Mouse (Mus musculus): ENCODE data around the gene Hist1h2ag. TPM values are rescaled to one million over a fixed set of nuclear protein-coding genes. Genes with fewer than 3 reads are reported as not detected.
"Not testable (repeated sequence)": the region's sequence is repeated elsewhere in the genome, so short reads cannot be mapped to it uniquely, and the experiment has no call there.

The Hist1h2ag gene
- total RNA-seq (2015) (43.5 and 58.5 TPM in 2 replicates), total RNA-seq (2017) (942 and 986 TPM in 2 replicates)

DNA sequence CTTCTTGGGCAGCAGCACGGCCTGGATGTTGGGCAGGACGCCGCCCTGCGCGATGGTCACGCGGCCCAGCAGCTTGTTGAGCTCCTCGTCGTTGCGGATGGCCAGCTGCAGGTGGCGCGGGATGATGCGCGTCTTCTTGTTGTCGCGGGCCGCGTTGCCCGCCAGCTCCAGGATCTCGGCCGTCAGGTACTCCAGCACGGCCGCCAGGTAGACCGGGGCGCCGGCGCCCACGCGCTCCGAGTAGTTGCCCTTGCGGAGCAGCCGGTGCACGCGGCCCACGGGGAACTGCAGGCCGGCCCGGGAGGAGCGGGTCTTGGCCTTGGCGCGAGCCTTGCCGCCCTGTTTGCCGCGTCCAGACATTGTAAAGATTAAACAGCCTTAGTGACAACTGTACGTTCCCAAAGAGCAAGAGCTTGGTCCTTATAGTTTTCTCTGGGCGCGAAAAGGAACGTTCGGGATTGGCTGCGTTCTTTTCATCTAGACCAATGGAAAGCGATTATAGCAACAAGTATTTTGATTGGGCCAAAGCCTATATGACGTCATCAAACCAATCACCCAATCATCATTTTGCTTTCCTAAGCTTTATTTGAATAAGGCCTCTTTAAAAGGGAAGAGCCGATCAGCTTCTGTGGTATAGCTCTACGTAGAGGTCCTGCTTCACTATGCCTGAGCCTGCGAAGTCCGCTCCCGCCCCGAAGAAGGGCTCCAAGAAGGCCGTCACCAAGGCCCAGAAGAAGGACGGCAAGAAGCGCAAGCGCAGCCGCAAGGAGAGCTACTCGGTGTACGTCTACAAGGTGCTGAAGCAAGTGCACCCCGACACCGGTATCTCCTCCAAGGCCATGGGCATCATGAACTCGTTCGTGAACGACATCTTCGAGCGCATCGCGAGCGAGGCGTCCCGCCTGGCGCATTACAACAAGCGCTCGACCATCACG, at the start of gene Hist1h2ag, which contains the start of gene Hist1h2bj:
Gene Hist1h2ag (minus strand): TSS at position 377 of the 935 bp plus-strand sequence.
Gene Hist1h2bj (plus strand): TSS at position 647 of the 935 bp plus-strand sequence.
- ATAC-seq (ENCODE audit: poor library complexity, severe bottlenecking): peak; percentile 77

GRCm38 (mm10) chr13:22084140-22084539, 41.4 kb upstream of the Hist1h2ag start, which contains the start of gene Vmn1r188:
Gene Vmn1r188, plus strand, starts transcription at chr13:22084440.
- ATAC-seq (ENCODE audit: poor library complexity, severe bottlenecking): not testable (repeated sequence)

DNA sequence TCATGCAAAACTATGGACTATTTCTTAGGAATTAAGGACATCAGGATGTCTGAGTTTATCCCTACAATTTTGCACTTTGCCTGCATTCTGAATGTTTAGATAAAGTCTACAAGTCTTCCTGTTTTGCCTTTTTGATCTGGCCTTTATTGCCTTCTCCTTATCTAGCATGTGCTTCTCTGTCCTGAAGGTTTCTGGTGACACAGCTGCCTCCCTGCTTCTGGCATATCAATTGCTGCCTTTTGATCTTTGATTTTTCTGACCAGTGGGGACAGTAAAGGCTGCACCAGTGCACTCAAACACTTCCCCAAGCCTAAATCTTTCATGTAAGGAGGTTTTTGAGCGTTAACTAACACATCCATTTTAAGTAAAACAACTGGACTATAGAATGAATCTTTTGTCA, 20.7 kb upstream of the Hist1h2ag start:
- no peak for ATAC-seq (ENCODE audit: poor library complexity, severe bottlenecking)

- 0 out of 2 replicates have a peak, but pooled peaks have one; percentile 35 for ATAC-seq (ENCODE audit: poor library complexity, severe bottlenecking)
Measured at GRCm38 (mm10) chr13:22061422-22061821, 18.7 kb upstream of the Hist1h2ag start.

- ATAC-seq (ENCODE audit: poor library complexity, severe bottlenecking): no peak
Measured at GRCm38 (mm10) chr13:22053754-22054153, 11.0 kb upstream of the Hist1h2ag start.

DNA sequence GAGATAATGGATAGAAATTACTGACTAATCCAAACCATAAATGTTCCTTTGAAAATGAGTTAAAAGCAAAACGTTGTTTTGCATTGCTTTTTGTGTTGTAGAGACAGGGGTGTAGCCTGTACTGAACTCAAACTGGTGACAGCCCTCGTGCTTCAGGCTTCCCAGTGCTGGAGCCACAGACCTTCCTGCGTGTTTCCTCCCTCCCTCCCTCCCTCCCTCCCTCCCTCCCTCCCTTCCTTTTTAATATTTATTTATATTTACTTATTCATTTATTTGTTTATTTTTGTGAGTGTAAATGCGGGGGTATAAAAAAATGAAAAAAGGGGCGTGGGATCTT, 8.7 kb upstream of the Hist1h2ag start:
- no peak for ATAC-seq (ENCODE audit: poor library complexity, severe bottlenecking)

DNA sequence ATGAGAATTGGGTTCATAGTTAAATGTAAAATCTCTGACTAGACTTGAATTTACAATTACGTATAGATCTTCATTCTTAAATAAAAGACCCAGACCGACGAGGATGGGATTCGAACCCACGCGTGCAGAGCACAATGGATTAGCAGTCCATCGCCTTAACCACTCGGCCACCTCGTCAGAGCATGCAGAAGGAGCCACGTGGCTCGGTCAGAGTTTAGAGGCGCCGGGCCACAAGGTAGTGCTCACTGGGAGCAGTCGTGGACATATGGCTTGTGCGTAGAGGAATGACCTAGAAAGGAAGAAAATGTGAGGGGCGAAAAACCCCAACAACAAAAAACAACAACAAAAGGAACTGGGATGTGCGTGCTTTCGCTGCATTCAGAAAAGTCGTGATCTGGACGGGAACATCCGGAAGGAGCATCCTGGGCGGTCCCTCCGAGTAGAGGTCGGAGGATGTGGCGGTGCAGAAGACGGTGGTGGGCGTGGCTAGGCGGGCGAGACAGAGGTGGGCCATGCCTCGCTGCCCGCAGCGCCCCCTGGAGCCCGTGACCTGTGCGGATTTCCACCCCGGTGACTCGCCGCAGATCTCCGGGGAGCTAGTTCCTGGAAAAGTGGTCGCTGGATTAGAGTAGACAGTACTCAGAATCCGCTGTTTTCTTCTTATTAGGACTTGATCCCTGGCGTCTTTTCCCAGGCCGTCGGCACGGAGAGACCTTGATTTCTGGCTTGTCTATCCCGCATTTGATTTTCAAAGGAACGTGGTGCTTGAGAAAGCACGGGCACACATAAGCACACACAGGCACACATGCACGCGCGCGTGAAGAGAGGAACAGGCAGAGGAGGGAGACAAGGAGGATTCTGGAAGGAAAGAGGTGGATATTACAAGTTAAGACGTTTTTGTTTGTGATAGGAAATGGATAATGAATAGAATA, 8.1 kb upstream of the Hist1h2ag start:
- peak; percentile 95 for ATAC-seq (ENCODE audit: poor library complexity, severe bottlenecking)

- ATAC-seq (ENCODE audit: poor library complexity, severe bottlenecking): peak; percentile 41
Measured at GRCm38 (mm10) chr13:22049737-22050440, 7.1 kb upstream of the Hist1h2ag start.

- no peak for ATAC-seq (ENCODE audit: poor library complexity, severe bottlenecking)
Measured at GRCm38 (mm10) chr13:22049041-22049440, 6.3 kb upstream of the Hist1h2ag start.

DNA sequence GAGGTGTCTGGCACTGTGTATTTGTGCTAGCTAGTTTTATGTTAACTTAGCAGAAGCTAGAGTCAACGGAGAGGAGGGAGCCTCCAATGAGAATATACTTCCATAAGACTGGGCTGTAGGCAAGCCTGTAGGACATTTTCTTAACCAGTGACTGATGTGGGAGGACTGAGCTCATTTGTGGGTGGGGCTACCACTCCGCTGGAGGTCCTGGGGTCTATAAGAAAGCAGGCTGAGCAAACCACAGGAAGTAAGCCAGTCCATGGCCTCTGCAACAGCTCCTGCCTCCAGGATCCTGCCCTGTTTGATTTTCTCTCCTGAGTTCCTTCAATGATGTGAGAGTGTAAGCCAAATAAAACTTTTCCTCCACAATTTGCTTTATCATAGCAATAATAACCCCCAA, 2.6 kb upstream of the Hist1h2ag start:
- ATAC-seq (ENCODE audit: poor library complexity, severe bottlenecking): no peak

- no peak for ATAC-seq (ENCODE audit: poor library complexity, severe bottlenecking)
Measured at GRCm38 (mm10) chr13:22044432-22045155, 1.9 kb upstream of the Hist1h2ag start.

GRCm38 (mm10) chr13:22043503-22044431, 1.0 kb upstream of the Hist1h2ag start:
- peak; percentile 27; the same call in 1 of the 2 replicates for ATAC-seq (ENCODE audit: poor library complexity, severe bottlenecking)

GRCm38 (mm10) chr13:22041651-22042567, 835 bp downstream of the Hist1h2ag start:
- no peak for ATAC-seq (ENCODE audit: poor library complexity, severe bottlenecking)

GRCm38 (mm10) chr13:22041142-22041536, 1.6 kb downstream of the Hist1h2ag start, which contains the start of gene Hist1h4i:
Gene Hist1h4i, minus strand, starts transcription at chr13:22041362.
- ATAC-seq (ENCODE audit: poor library complexity, severe bottlenecking): peak; percentile 77

DNA sequence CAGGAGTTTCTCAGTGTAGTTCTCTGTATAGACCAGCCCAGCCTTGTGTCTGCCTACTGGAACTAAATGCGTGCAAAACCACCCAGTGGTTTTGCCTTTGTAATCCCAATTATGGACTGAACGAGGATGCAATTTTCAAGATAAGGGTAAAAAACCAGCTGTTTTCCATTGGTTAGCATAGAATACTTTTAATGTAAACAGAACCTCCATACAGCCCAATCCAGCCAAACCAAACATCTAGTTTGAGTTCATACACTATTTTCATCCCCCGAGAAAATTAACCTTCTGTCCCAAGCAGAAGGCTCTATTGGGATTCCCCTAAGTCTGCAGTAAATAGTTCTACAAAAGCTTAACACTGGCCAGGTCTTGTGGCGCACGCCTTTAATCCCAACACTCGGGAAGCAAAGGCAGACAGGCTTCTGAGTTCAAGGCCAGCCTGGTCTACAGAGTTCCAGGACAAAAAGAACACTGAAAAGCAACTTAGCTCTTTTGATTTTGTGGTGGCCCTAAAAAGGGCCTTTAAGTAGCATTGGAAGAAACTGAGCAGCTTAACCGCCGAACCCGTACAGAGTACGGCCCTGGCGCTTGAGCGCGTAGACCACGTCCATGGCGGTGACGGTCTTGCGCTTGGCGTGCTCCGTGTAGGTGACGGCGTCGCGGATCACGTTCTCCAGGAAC, 2.1 kb downstream of the Hist1h2ag start:
- ATAC-seq (ENCODE audit: poor library complexity, severe bottlenecking): peak; percentile 11

- ATAC-seq (ENCODE audit: poor library complexity, severe bottlenecking): no peak
Measured at GRCm38 (mm10) chr13:22039951-22040463, 2.7 kb downstream of the Hist1h2ag start.

GRCm38 (mm10) chr13:22039364-22039763, 3.4 kb downstream of the Hist1h2ag start:
- no peak for ATAC-seq (ENCODE audit: poor library complexity, severe bottlenecking)
